Mouse (Mus musculus) sigmoid colon, adult 10 weeks (tissue): Measurements from ENCODE around the gene Casp7. TPM values are rescaled to one million over a fixed set of nuclear protein-coding genes. Genes with fewer than 3 reads are reported as not detected.

Experiments used
- polyA plus RNA-seq: library from polyadenylated mRNA; stranded (reverse); fragments of 350-450 nt; fragmentation: Illumina TruSeq; extraction: RNeasy Lipid Tissue Mini Kit (QIAGEN cat#74804); gene quantifications from one replicate; pipeline ENCODE4 v1.2.3, GENCODE M21; 2014; ENCODE audit warnings: low read depth, low replicate concordance

Casp7 gene
- polyA plus RNA-seq: 162 TPM

DNA sequence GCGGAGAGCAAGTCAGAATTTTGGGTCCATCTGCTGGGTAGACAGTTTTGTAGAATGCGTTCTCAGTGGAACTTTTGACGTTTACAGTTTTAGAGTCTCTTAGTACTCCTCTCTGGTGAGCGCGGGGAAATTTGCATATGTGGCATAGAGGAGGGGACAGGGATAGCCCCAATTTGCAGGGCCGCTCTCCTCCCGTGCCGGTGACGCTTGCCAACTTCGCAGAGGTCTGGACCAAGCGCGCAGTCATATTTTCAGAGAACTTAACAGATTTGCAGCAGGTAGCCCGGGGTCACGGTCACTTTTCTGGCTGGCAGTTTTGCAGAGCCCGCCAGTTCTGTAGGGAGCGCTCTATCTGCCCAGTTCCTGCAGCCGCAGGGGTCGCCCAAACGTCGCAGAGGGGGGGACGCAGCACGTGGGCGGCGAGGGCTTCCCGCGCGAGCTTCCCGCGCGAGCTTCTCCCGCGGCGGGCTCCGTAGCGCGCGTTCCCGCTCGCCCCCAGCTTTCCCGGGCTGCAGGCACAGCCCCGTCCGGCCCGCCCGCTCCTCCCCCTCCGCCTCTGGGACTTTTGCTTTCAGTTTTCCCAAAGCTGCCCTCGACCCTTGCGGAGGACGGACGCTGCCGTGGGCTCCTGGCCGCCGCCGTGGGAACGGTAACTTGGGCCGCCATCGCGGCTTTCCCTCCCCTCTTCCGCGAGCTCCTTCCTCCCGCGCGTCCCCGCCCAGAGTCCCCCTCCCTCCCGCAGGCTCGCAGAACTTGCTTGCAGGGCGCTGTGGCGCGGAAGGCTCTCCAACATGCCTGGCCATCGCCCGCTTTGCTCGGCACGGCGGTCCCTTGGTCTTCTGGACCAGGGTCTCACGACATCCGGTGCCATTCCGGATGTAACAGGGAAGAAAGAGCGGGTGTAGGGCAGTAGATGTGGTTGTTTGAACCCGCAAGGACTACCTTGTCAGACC is at the start of gene Casp7:
TSS of gene Casp7 (plus strand) at position 461 of the 953 bp plus-strand sequence.

GRCm38 (mm10) chr19:56389879-56390278 is 7.0 kb upstream of the Casp7 start, which contains the start of gene Nrap:
Gene Nrap (minus strand): TSS chr19:56390037.

GRCm38 (mm10) chr19:56461522-56462101 is 64.7 kb downstream of the Casp7 start, which contains the start of gene Plekhs1:
Gene Plekhs1 (plus strand): TSS chr19:56461640.

Other genes with a start within 250 kb of the Casp7 start
- not detected for gene Habp2, start 110.0 kb upstream of the Casp7 start, polyA plus RNA-seq
- 0.63 TPM for gene Nrap, start 7.1 kb upstream of the Casp7 start, polyA plus RNA-seq
- gene Plekhs1, start 64.5 kb downstream of the Casp7 start, polyA plus RNA-seq: 1.3 TPM
- 95.7 TPM for gene Dclre1a, start 151.1 kb downstream of the Casp7 start, polyA plus RNA-seq
- 41.1 TPM for gene Nhlrc2, start 151.1 kb downstream of the Casp7 start, polyA plus RNA-seq